Mouse (Mus musculus): ENCODE results near the gene Fcho2.

- no peak for TF ChIP-seq CTCF (IDR thresholded peaks at IDR 0.05; ENCODE audit: extremely low read depth, insufficient read depth, insufficient read length, insufficient replicate concordance)
- TF ChIP-seq POLR2A (IDR thresholded peaks at IDR 0.05; ENCODE audit: low read depth, low read length) = no peak
Measured at GRCm38 (mm10) chr13:98683412-98683811, 131.8 kb downstream of the Fcho2 start.
